In the genomic region with DNA sequence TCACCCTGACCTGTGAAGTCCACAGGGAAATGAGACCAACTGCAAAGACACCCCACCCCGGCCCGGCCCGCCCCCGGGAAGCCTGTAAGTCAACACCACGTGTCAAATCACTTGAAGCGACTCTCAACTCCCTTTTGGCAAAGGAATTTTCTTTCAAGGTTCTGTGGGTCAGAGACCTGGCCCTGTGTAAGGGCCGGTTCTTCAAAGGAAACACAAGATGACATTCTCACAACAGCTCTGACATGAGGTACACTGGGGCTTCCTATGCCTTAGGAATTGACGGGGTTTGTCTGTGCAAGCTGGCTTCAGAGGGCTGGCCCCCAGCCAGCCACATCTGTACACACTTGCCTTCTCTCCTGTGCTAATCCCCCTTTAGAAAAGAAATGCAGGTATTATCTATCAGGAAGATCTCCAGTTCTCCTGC, we compare ENCODE assay signal across 17 mouse cellular contexts. TPM values are rescaled to one million over a fixed set of nuclear protein-coding genes. Genes with fewer than 3 reads are reported as not detected.
DNase-seq lines count a peak whose midpoint lies in the region; ATAC-seq and TF ChIP-seq lines count a peak whose summit lies in the region.
"Had no signal": no experiment of that assay in that cellular context is flagged by ENCODE, and none has a peak within 500 bp of the region (broad histone marks: within the 10 kb centered on the region; RNA-seq: fewer than 3 reads in every experiment).

No protein-coding gene starts in this region.

- DNase-seq in heart, embryonic 10.5 days (ENCODE audit: low spot score): no peak
- no peak for DNase-seq in heart, adult 8-10 months (ENCODE audit: low spot score)
- DNase-seq in kidney, adult 11 months: no peak
- DNase-seq in limb, embryonic 14.5 days (ENCODE audit: low spot score): peak; percentile 53
- no peak for DNase-seq in adipocyte (ENCODE audit: low spot score)
- no peak for DNase-seq in natural killer cell, adult 2 months (ENCODE audit: low spot score in 2 of 2)
- DNase-seq: adrenal gland, adult 2 months; cerebellum, postnatal 25 days; layer of hippocampus, postnatal 36 days; right cerebral cortex, adult 18-20 months; thymus, adult 2 months had no signal

- H3K27me3 ChIP-seq in heart, embryonic 10.5 days (ENCODE audit: insufficient read depth, poor library complexity, severe bottlenecking): no peaks in the 10 kb centered on the region
- no peaks in the 10 kb centered on the region for H3K27me3 ChIP-seq in kidney, embryonic 16.5 days (ENCODE audit: insufficient read depth, low read length)
- no peaks in the 10 kb centered on the region for H3K27me3 ChIP-seq in embryonic facial prominence, embryonic 13.5 days
- H3K27me3 ChIP-seq in limb, embryonic 14.5 days (ENCODE audit: control insufficient read depth, insufficient read depth, low read length): no peaks in the 10 kb centered on the region
- H3K27me3 ChIP-seq: hindbrain, embryonic 15.5 days; liver, embryonic 15.5 days had no signal

- no peak overlapping the region for H3K4me2 ChIP-seq in kidney, embryonic 16.5 days (replicated peaks; ENCODE audit: low read depth, low read length)
- no peak overlapping the region for H3K4me2 ChIP-seq in embryonic facial prominence, embryonic 13.5 days
- no peak overlapping the region for H3K4me2 ChIP-seq in limb, embryonic 14.5 days (replicated peaks; ENCODE audit: low read depth, low read length, severe bottlenecking)
- H3K4me2 ChIP-seq: hindbrain, embryonic 15.5 days; liver, embryonic 15.5 days had no signal

- H3K36me3 ChIP-seq in heart, embryonic 10.5 days: peaks cover 10% of the 10 kb centered on the region; the same call in 1 of the 2 replicates
- no peaks in the 10 kb centered on the region for H3K36me3 ChIP-seq in kidney, embryonic 16.5 days (ENCODE audit: insufficient read depth, low read length)
- peaks cover 13% of the 10 kb centered on the region for H3K36me3 ChIP-seq in embryonic facial prominence, embryonic 13.5 days
- peaks cover 3% of the 10 kb centered on the region; the same call in 1 of the 2 replicates for H3K36me3 ChIP-seq in limb, embryonic 14.5 days (ENCODE audit: control insufficient read depth, insufficient read depth, low read length)
- H3K36me3 ChIP-seq: hindbrain, embryonic 15.5 days; liver, embryonic 15.5 days had no signal

- peak; percentile 67 for ATAC-seq in kidney, embryonic 16.5 days (ENCODE audit: low FRiP score, low TSS enrichment)
- ATAC-seq in embryonic facial prominence, embryonic 13.5 days (ENCODE audit: insufficient number of reproducible peaks, insufficient read depth, low FRiP score, low TSS enrichment, low read depth): 0 out of 2 replicates have a peak, but pooled peaks have one; percentile 26
- no peak for ATAC-seq in limb, embryonic 14.5 days (ENCODE audit: low FRiP score, low read depth)
- ATAC-seq: intestine, postnatal 0 days; midbrain, embryonic 16.5 days had no signal

- H3K4me1 ChIP-seq in heart, embryonic 10.5 days: peaks cover 46% of the 10 kb centered on the region
- H3K4me1 ChIP-seq in kidney, embryonic 16.5 days (ENCODE audit: insufficient read depth, low read length): peaks cover 23% of the 10 kb centered on the region
- peaks cover 37% of the 10 kb centered on the region for H3K4me1 ChIP-seq in embryonic facial prominence, embryonic 13.5 days
- H3K4me1 ChIP-seq in limb, embryonic 14.5 days (ENCODE audit: control insufficient read depth, insufficient read depth, low read length): peaks cover 39% of the 10 kb centered on the region
- H3K4me1 ChIP-seq: liver, embryonic 15.5 days had no signal

- 20% methylated on average over 8 of the region's 8 CpGs for WGBS in heart, embryonic 10.5 days
- 12% methylated on average over 8 of the region's 8 CpGs for WGBS in kidney, embryonic 16.5 days
- WGBS in embryonic facial prominence, embryonic 13.5 days: 32% methylated on average over 8 of the region's 8 CpGs
- WGBS in limb, embryonic 14.5 days: 23% methylated on average over 8 of the region's 8 CpGs

- no peak overlapping the region for H3K4me3 ChIP-seq in heart, embryonic 10.5 days
- H3K4me3 ChIP-seq in kidney, embryonic 16.5 days (ENCODE audit: low read length): no peak overlapping the region
- no peak overlapping the region for H3K4me3 ChIP-seq in embryonic facial prominence, embryonic 13.5 days
- H3K4me3 ChIP-seq in limb, embryonic 14.5 days (replicated peaks; ENCODE audit: low read length): no peak overlapping the region
- H3K4me3 ChIP-seq: hindbrain, embryonic 15.5 days; liver, embryonic 15.5 days had no signal

- peak overlapping the region; percentile 62 for H3K27ac ChIP-seq in heart, embryonic 10.5 days
- peak overlapping the region; percentile 4; the same call in 1 of the 2 replicates for H3K27ac ChIP-seq in kidney, embryonic 16.5 days (ENCODE audit: low read length)
- peak overlapping the region; percentile 68 for H3K27ac ChIP-seq in embryonic facial prominence, embryonic 13.5 days
- H3K27ac ChIP-seq in limb, embryonic 14.5 days (replicated peaks; ENCODE audit: low read depth, low read length): 0 out of 2 replicates have a peak overlapping the region, but pooled peaks have one; percentile 16
- H3K27ac ChIP-seq: hindbrain, embryonic 15.5 days; liver, embryonic 15.5 days had no signal

- no peak for TF ChIP-seq POLR2A in limb, embryonic 14.5 days (IDR thresholded peaks at IDR 0.05; ENCODE audit: borderline replicate concordance, extremely low read depth, insufficient read depth, insufficient read length)

- no peaks in the 10 kb centered on the region for H3K9me3 ChIP-seq in heart, embryonic 10.5 days
- no peaks in the 10 kb centered on the region for H3K9me3 ChIP-seq in kidney, embryonic 16.5 days (ENCODE audit: low read length)
- H3K9me3 ChIP-seq in embryonic facial prominence, embryonic 13.5 days: no peaks in the 10 kb centered on the region
- H3K9me3 ChIP-seq in limb, embryonic 14.5 days (ENCODE audit: control insufficient read depth, low read length): no peaks in the 10 kb centered on the region
- H3K9me3 ChIP-seq: hindbrain, embryonic 15.5 days; liver, embryonic 15.5 days had no signal

- no peak overlapping the region for H3K9ac ChIP-seq in kidney, embryonic 16.5 days (replicated peaks; ENCODE audit: low read length)
- H3K9ac ChIP-seq in embryonic facial prominence, embryonic 13.5 days: no peak overlapping the region
- no peak overlapping the region for H3K9ac ChIP-seq in limb, embryonic 14.5 days (ENCODE audit: low read depth, low read length, severe bottlenecking)
- H3K9ac ChIP-seq: hindbrain, embryonic 15.5 days; liver, embryonic 15.5 days had no signal

RNA-seq across cellular contexts. Expression of gene Disp1, which starts 56.7 kb away (rescaled TPM):
- 10.8 and 11.4 TPM in 2 replicates for polyA plus RNA-seq in heart, embryonic 10.5 days (2016; fragmentation: Nextera tagmentation; extraction: Ambion mirVana)
- total RNA-seq in heart, adult 8-10 months (2022): 1 to 10 TPM; 7.9 to 8.9 (median 8.0) TPM
- 12.8 and 15.9 TPM in 2 replicates for polyA plus RNA-seq in kidney, embryonic 16.5 days (2015; fragmentation: Nextera tagmentation; extraction: Ambion mirVana)
- polyA plus RNA-seq in embryonic facial prominence, embryonic 13.5 days (2015; fragmentation: Nextera tagmentation; extraction: Ambion mirVana): 17.2 and 20.4 TPM in 2 replicates
- polyA plus RNA-seq in limb, embryonic 14.5 days (2012; rRNA removed): 47.3 and 62.7 TPM in 2 replicates
- 34.7 and 37.9 TPM in 2 replicates for polyA plus RNA-seq in limb, embryonic 14.5 days (2014; fragmentation: Nextera tagmentation; extraction: Ambion mirVana)

Comparison
In these comparisons a context has a peak if more than half of its experiments do, and no peak if none do; other contexts are left out.
1. H3K27ac ChIP-seq: peak in every context shown above with its lines; median percentile 68 in embryonic facial prominence, embryonic 13.5 days; 62 in heart, embryonic 10.5 days; 16 in limb, embryonic 14.5 days; 4 in kidney, embryonic 16.5 days.